ENCODE assay signal across 23 mouse cellular contexts in the genomic region with DNA sequence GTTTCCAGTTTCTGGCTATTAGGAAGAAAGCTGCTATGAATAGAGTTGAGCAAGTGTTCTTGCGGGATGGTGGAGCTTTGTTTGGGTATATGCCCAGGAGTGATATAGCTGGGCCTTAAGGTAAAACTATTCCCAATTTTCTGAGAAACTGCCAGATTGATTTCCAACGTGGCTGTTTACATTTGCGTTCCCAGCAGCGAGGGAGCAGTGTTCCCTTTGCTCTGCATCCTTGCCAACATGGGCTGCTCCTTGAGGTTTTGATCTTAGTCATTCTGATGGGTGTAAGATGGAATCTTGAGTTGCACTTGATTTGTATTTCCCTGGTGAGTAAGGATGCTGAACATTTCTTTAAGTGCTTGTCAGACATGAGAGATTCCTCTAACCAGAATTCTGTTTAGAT. TPM values are rescaled to one million over a fixed set of nuclear protein-coding genes. Genes with fewer than 3 reads are reported as not detected.
A peak's percentile ranks its signal among the peaks of the same experiment; 100 is the strongest.
DNase-seq lines count a peak whose midpoint lies in the region; ATAC-seq lines count a peak whose summit lies in the region.
"Had no signal": no experiment of that assay in that cellular context is flagged by ENCODE, and none has a peak within 500 bp of the region (broad histone marks: within the 10 kb centered on the region; RNA-seq: fewer than 3 reads in every experiment).

No protein-coding gene starts in this region.

- no peak overlapping the region for H3K27ac ChIP-seq in heart, embryonic 10.5 days
- H3K27ac ChIP-seq in midbrain, embryonic 11.5 days (ENCODE audit: low read depth, low read length): no peak overlapping the region
- no peak overlapping the region for H3K27ac ChIP-seq in midbrain, embryonic 15.5 days

- no peak overlapping the region for H3K4me3 ChIP-seq in heart, embryonic 10.5 days
- H3K4me3 ChIP-seq in midbrain, embryonic 11.5 days (ENCODE audit: low read depth, low read length): no peak overlapping the region
- H3K4me3 ChIP-seq in midbrain, embryonic 15.5 days: no peak overlapping the region

- H3K9me3 ChIP-seq in heart, embryonic 10.5 days: no peaks in the 10 kb centered on the region
- no peaks in the 10 kb centered on the region for H3K9me3 ChIP-seq in midbrain, embryonic 11.5 days (ENCODE audit: control insufficient read depth, low read length)
- H3K9me3 ChIP-seq in midbrain, embryonic 15.5 days: no peaks in the 10 kb centered on the region
- H3K9me3 ChIP-seq: G1E had no signal

- no peaks in the 10 kb centered on the region for H3K27me3 ChIP-seq in heart, embryonic 10.5 days (ENCODE audit: insufficient read depth, poor library complexity, severe bottlenecking)
- no peaks in the 10 kb centered on the region for H3K27me3 ChIP-seq in midbrain, embryonic 11.5 days (ENCODE audit: control insufficient read depth, insufficient read depth, low read length)
- H3K27me3 ChIP-seq in midbrain, embryonic 15.5 days (replicated peaks): no peaks in the 10 kb centered on the region
- H3K27me3 ChIP-seq: CH12.LX, Patski had no signal

- H3K36me3 ChIP-seq in heart, embryonic 10.5 days: no peaks in the 10 kb centered on the region
- H3K36me3 ChIP-seq in midbrain, embryonic 11.5 days (ENCODE audit: control insufficient read depth, insufficient read depth, low read length): no peaks in the 10 kb centered on the region
- H3K36me3 ChIP-seq in midbrain, embryonic 15.5 days (replicated peaks): no peaks in the 10 kb centered on the region
- H3K36me3 ChIP-seq: G1E had no signal

- no peak overlapping the region for H3K9ac ChIP-seq in midbrain, embryonic 11.5 days (ENCODE audit: low read length)
- no peak overlapping the region for H3K9ac ChIP-seq in midbrain, embryonic 15.5 days

- H3K4me2 ChIP-seq in midbrain, embryonic 11.5 days: no peak overlapping the region
- H3K4me2 ChIP-seq in midbrain, embryonic 15.5 days: no peak overlapping the region

- 79% methylated on average over 4 of the region's 4 CpGs for WGBS in heart, embryonic 10.5 days
- 81% methylated on average over 4 of the region's 4 CpGs for WGBS in midbrain, embryonic 11.5 days
- WGBS in midbrain, embryonic 15.5 days: 83% methylated on average over 4 of the region's 4 CpGs

- peak; percentile 79 for DNase-seq in heart, adult 11 months
- DNase-seq in heart, embryonic 10.5 days (ENCODE audit: low spot score): no peak
- DNase-seq in midbrain, embryonic 11.5 days (ENCODE audit: low spot score, missing footprints): peak; percentile 56
- peak; percentile 63 for DNase-seq in NIH3T3 (ENCODE audit: low read depth)
- DNase-seq in left cerebral cortex, adult 8-10 months (ENCODE audit: low spot score in 2 of 2): no peak
- DNase-seq: adrenal gland, adult 2 months; adrenal gland, adult 8-10 months; adrenal gland, postnatal 10 days; adrenal gland, postnatal 14 days; adrenal gland, postnatal 25 days; adrenal gland, postnatal 36 days; B cell, adult 2 months; cerebellum, adult 11 months; cerebellum, adult 11-12 months; cerebellum, adult 18-20 months; cerebellum, adult 2 months had no signal

- no peaks in the 10 kb centered on the region for H3K4me1 ChIP-seq in heart, embryonic 10.5 days
- no peaks in the 10 kb centered on the region for H3K4me1 ChIP-seq in midbrain, embryonic 11.5 days (ENCODE audit: control insufficient read depth, insufficient read depth, low read length)
- H3K4me1 ChIP-seq in midbrain, embryonic 15.5 days: no peaks in the 10 kb centered on the region

- no peak for ATAC-seq in midbrain, embryonic 11.5 days (ENCODE audit: low FRiP score)
- ATAC-seq in midbrain, embryonic 15.5 days (replicated peaks): no peak
- ATAC-seq: activated CD4-positive, CD25-positive, alpha-beta regulatory T cell, adult 4 months; CD4-positive, CD25-positive, alpha-beta regulatory T cell, adult 4 months; Patski had no signal

RNA-seq across cellular contexts. Expression of gene Papss1, which starts 14.5 kb away (rescaled TPM):
- 39.8 and 48.2 TPM in 2 replicates for polyA plus RNA-seq in heart, embryonic 10.5 days (2016; fragmentation: Nextera tagmentation; extraction: Ambion mirVana)
- polyA plus RNA-seq in midbrain, embryonic 11.5 days (2014; fragmentation: Nextera tagmentation; extraction: Ambion mirVana): 72.5 and 82.4 TPM in 2 replicates
- polyA plus RNA-seq in midbrain, embryonic 15.5 days (2015; fragmentation: Nextera tagmentation; extraction: Ambion mirVana): 117 and 124 TPM in 2 replicates
- 10 to 100 TPM; 63.5 to 71.4 (median 66.6) TPM for total RNA-seq in left cerebral cortex, adult 8-10 months (2022)

RNA-seq across cellular contexts. Expression of gene Sgms2, which starts 58.8 kb away (rescaled TPM):
- polyA plus RNA-seq in heart, embryonic 10.5 days (2016; fragmentation: Nextera tagmentation; extraction: Ambion mirVana): 1.4 and 1.9 TPM in 2 replicates
- 0.70 and 1.1 TPM in 2 replicates for polyA plus RNA-seq in midbrain, embryonic 11.5 days (2014; fragmentation: Nextera tagmentation; extraction: Ambion mirVana)
- polyA plus RNA-seq in midbrain, embryonic 15.5 days (2015; fragmentation: Nextera tagmentation; extraction: Ambion mirVana): 1.4 TPM in 2 replicates
- total RNA-seq in left cerebral cortex, adult 8-10 months (2022): 1 to 10 TPM; 1.6 to 4.5 (median 2.7) TPM
- total RNA-seq: CH12.LX, MEL had no signal
- polyA plus RNA-seq: activated CD4-positive, CD25-positive, alpha-beta regulatory T cell, adult 4 months; CD4-positive, CD25-positive, alpha-beta regulatory T cell, adult 4 months; G1E had no signal

Comparison
In these comparisons a context has a peak if more than half of its experiments do, and no peak if none do; other contexts are left out.
1. DNase-seq: peak in heart, adult 11 months (single experiment), midbrain, embryonic 11.5 days (single experiment) and NIH3T3 (single experiment); none in heart, embryonic 10.5 days (single experiment) and left cerebral cortex, adult 8-10 months (0 of 2).